ENCODE assay signal across 12 mouse cellular contexts in genomic region chr2:174312661-174313060, GRCm38 (mm10). TPM values are rescaled to one million over a fixed set of nuclear protein-coding genes. Genes with fewer than 3 reads are reported as not detected.
DNase-seq lines count a peak whose midpoint lies in the region; ATAC-seq lines count a peak whose summit lies in the region.
"Had no signal": no experiment of that assay in that cellular context is flagged by ENCODE, and none has a peak within 500 bp of the region (broad histone marks: within the 10 kb centered on the region; RNA-seq: fewer than 3 reads in every experiment).

No protein-coding gene starts in this region.

- ATAC-seq in forebrain, embryonic 15.5 days (replicated peaks), result peak; percentile 29
- no peak for ATAC-seq in forebrain, embryonic 16.5 days
- peak; percentile 52; the same call in 1 of the 2 replicates for ATAC-seq in lung, embryonic 15.5 days (ENCODE audit: borderline replicate concordance, extremely low read depth, low FRiP score, low TSS enrichment)
- no peak for ATAC-seq in embryonic facial prominence, embryonic 15.5 days (ENCODE audit: insufficient number of reproducible peaks, low FRiP score, low TSS enrichment, low read depth)
- 0 out of 2 replicates have a peak, but pooled peaks have one; percentile 6 for ATAC-seq in neural tube, embryonic 15.5 days (ENCODE audit: low FRiP score)

- no peak overlapping the region for H3K27ac ChIP-seq in forebrain, embryonic 15.5 days (replicated peaks)
- H3K27ac ChIP-seq in forebrain, embryonic 16.5 days (ENCODE audit: low read length), result no peak overlapping the region
- peak overlapping the region; percentile 57 for H3K27ac ChIP-seq in lung, embryonic 15.5 days
- H3K27ac ChIP-seq in embryonic facial prominence, embryonic 15.5 days (replicated peaks), result 0 out of 2 replicates have a peak overlapping the region, but pooled peaks have one; percentile 68
- no peak overlapping the region for H3K27ac ChIP-seq in neural tube, embryonic 15.5 days (replicated peaks)
- H3K27ac ChIP-seq: liver, embryonic 13.5 days had no signal

- no peak overlapping the region for H3K4me3 ChIP-seq in forebrain, embryonic 15.5 days
- H3K4me3 ChIP-seq in forebrain, embryonic 16.5 days (replicated peaks; ENCODE audit: low read length), result no peak overlapping the region
- no peak overlapping the region for H3K4me3 ChIP-seq in lung, embryonic 15.5 days
- H3K4me3 ChIP-seq in embryonic facial prominence, embryonic 15.5 days (replicated peaks), result no peak overlapping the region
- no peak overlapping the region for H3K4me3 ChIP-seq in neural tube, embryonic 15.5 days (replicated peaks)
- H3K4me3 ChIP-seq: liver, embryonic 13.5 days; myocyte had no signal

- 67% methylated on average over 2 of the region's 2 CpGs for WGBS in forebrain, embryonic 15.5 days
- 81% methylated on average over 2 of the region's 2 CpGs for WGBS in forebrain, embryonic 16.5 days
- WGBS in lung, embryonic 15.5 days, result 42% methylated on average over 2 of the region's 2 CpGs
- 92% methylated on average over 2 of the region's 2 CpGs for WGBS in embryonic facial prominence, embryonic 15.5 days
- 91% methylated on average over 2 of the region's 2 CpGs for WGBS in neural tube, embryonic 15.5 days

- no peaks in the 10 kb centered on the region for H3K36me3 ChIP-seq in forebrain, embryonic 15.5 days
- H3K36me3 ChIP-seq in forebrain, embryonic 16.5 days (ENCODE audit: control insufficient read depth, insufficient read depth), result no peaks in the 10 kb centered on the region
- no peaks in the 10 kb centered on the region for H3K36me3 ChIP-seq in lung, embryonic 15.5 days
- no peaks in the 10 kb centered on the region for H3K36me3 ChIP-seq in embryonic facial prominence, embryonic 15.5 days
- no peaks in the 10 kb centered on the region for H3K36me3 ChIP-seq in neural tube, embryonic 15.5 days
- H3K36me3 ChIP-seq: liver, embryonic 13.5 days had no signal

- no peaks in the 10 kb centered on the region for H3K4me1 ChIP-seq in forebrain, embryonic 15.5 days
- H3K4me1 ChIP-seq in forebrain, embryonic 16.5 days (replicated peaks; ENCODE audit: control insufficient read depth, insufficient read depth, low read length), result no peaks in the 10 kb centered on the region
- H3K4me1 ChIP-seq in lung, embryonic 15.5 days, result peaks cover 7% of the 10 kb centered on the region
- peaks cover 12% of the 10 kb centered on the region for H3K4me1 ChIP-seq in embryonic facial prominence, embryonic 15.5 days
- H3K4me1 ChIP-seq in neural tube, embryonic 15.5 days, result peaks cover 4% of the 10 kb centered on the region; the same call in 1 of the 2 replicates

- H3K4me2 ChIP-seq in forebrain, embryonic 15.5 days (replicated peaks), result no peak overlapping the region
- H3K4me2 ChIP-seq in forebrain, embryonic 16.5 days (ENCODE audit: low read length), result no peak overlapping the region
- no peak overlapping the region for H3K4me2 ChIP-seq in lung, embryonic 15.5 days
- H3K4me2 ChIP-seq in embryonic facial prominence, embryonic 15.5 days (replicated peaks), result no peak overlapping the region
- H3K4me2 ChIP-seq in neural tube, embryonic 15.5 days, result no peak overlapping the region
- H3K4me2 ChIP-seq: liver, embryonic 13.5 days had no signal

- no peak for DNase-seq in lung, postnatal 36 days
- no peak for DNase-seq in liver
- DNase-seq in frontal cortex, adult 2 months (ENCODE audit: extremely low spot score in 1 of 2, low spot score in 1 of 2), result no peak

- no peaks in the 10 kb centered on the region for H3K27me3 ChIP-seq in forebrain, embryonic 15.5 days
- no peaks in the 10 kb centered on the region for H3K27me3 ChIP-seq in forebrain, embryonic 16.5 days (replicated peaks; ENCODE audit: control insufficient read depth, insufficient read depth, low read length)
- no peaks in the 10 kb centered on the region for H3K27me3 ChIP-seq in lung, embryonic 15.5 days
- no peaks in the 10 kb centered on the region for H3K27me3 ChIP-seq in embryonic facial prominence, embryonic 15.5 days
- H3K27me3 ChIP-seq in neural tube, embryonic 15.5 days (replicated peaks), result no peaks in the 10 kb centered on the region

- H3K9ac ChIP-seq in forebrain, embryonic 15.5 days (replicated peaks), result no peak overlapping the region
- H3K9ac ChIP-seq in forebrain, embryonic 16.5 days (replicated peaks; ENCODE audit: low read depth, low read length), result no peak overlapping the region
- no peak overlapping the region for H3K9ac ChIP-seq in lung, embryonic 15.5 days
- H3K9ac ChIP-seq in embryonic facial prominence, embryonic 15.5 days, result no peak overlapping the region
- H3K9ac ChIP-seq in neural tube, embryonic 15.5 days (replicated peaks), result no peak overlapping the region
- H3K9ac ChIP-seq: liver, embryonic 13.5 days had no signal

- no peaks in the 10 kb centered on the region for H3K9me3 ChIP-seq in forebrain, embryonic 15.5 days
- no peaks in the 10 kb centered on the region for H3K9me3 ChIP-seq in forebrain, embryonic 16.5 days (ENCODE audit: control insufficient read depth, low read length)
- no peaks in the 10 kb centered on the region for H3K9me3 ChIP-seq in lung, embryonic 15.5 days
- no peaks in the 10 kb centered on the region for H3K9me3 ChIP-seq in embryonic facial prominence, embryonic 15.5 days (replicated peaks)
- H3K9me3 ChIP-seq in neural tube, embryonic 15.5 days (replicated peaks), result no peaks in the 10 kb centered on the region
- H3K9me3 ChIP-seq: liver, embryonic 13.5 days had no signal

RNA-seq across cellular contexts. Expression of gene Gnas, which starts 28.5 kb away (rescaled TPM):
- 1,144 and 1,250 TPM in 2 replicates for polyA plus RNA-seq in forebrain, embryonic 15.5 days (2015; fragmentation: Nextera tagmentation; extraction: Ambion mirVana)
- polyA plus RNA-seq in forebrain, embryonic 16.5 days (2015; fragmentation: Nextera tagmentation; extraction: Ambion mirVana), result 1,187 and 1,213 TPM in 2 replicates
- polyA plus RNA-seq in lung, embryonic 15.5 days (2015; fragmentation: Nextera tagmentation; extraction: Ambion mirVana), result 2,028 and 2,095 TPM in 2 replicates
- polyA plus RNA-seq in embryonic facial prominence, embryonic 15.5 days (2015; fragmentation: Nextera tagmentation; extraction: Ambion mirVana), result 2,102 and 2,156 TPM in 2 replicates
- polyA plus RNA-seq in neural tube, embryonic 15.5 days (2015; fragmentation: Nextera tagmentation; extraction: Ambion mirVana), result 1,725 and 1,770 TPM in 2 replicates
- 2,156 and 2,275 TPM in 2 replicates for polyA plus RNA-seq in frontal cortex, adult 2 months (2012; rRNA removed)

RNA-seq across cellular contexts. Expression of gene Gm20721, which starts 33.9 kb away (rescaled TPM):
- polyA plus RNA-seq in forebrain, embryonic 15.5 days (2015; fragmentation: Nextera tagmentation; extraction: Ambion mirVana), result 6.7 and 7.5 TPM in 2 replicates
- polyA plus RNA-seq in forebrain, embryonic 16.5 days (2015; fragmentation: Nextera tagmentation; extraction: Ambion mirVana), result 11.4 and 13.5 TPM in 2 replicates
- 25.3 and 26.4 TPM in 2 replicates for polyA plus RNA-seq in lung, embryonic 15.5 days (2015; fragmentation: Nextera tagmentation; extraction: Ambion mirVana)
- 26.0 and 38.6 TPM in 2 replicates for polyA plus RNA-seq in embryonic facial prominence, embryonic 15.5 days (2015; fragmentation: Nextera tagmentation; extraction: Ambion mirVana)
- 17.0 and 19.8 TPM in 2 replicates for polyA plus RNA-seq in neural tube, embryonic 15.5 days (2015; fragmentation: Nextera tagmentation; extraction: Ambion mirVana)
- 2.9 and 7.7 TPM in 2 replicates for polyA plus RNA-seq in frontal cortex, adult 2 months (2012; rRNA removed)
- polyA plus RNA-seq: adrenal gland, adult 2 months; kidney, adult 2 months had no signal

Comparison
In these comparisons a context has a peak if more than half of its experiments do, and no peak if none do; other contexts are left out.
1. ATAC-seq: peak in forebrain, embryonic 15.5 days (single experiment), lung, embryonic 15.5 days (single experiment) and neural tube, embryonic 15.5 days (single experiment); none in forebrain, embryonic 16.5 days (single experiment) and embryonic facial prominence, embryonic 15.5 days (single experiment).
2. H3K27ac ChIP-seq: peak in lung, embryonic 15.5 days (single experiment) and embryonic facial prominence, embryonic 15.5 days (single experiment); none in forebrain, embryonic 15.5 days (single experiment), forebrain, embryonic 16.5 days (single experiment) and neural tube, embryonic 15.5 days (single experiment).